Mouse (Mus musculus): Measurements from ENCODE around the gene Rin2.

GRCm38 (mm10) chr2:145901861-145902260 is 226.8 kb downstream of the Rin2 start, which contains the start of gene Naa20:
- TF ChIP-seq POLR2A (IDR thresholded peaks at IDR 0.05; ENCODE audit: insufficient read depth, low read length) (no peak), CTCF (IDR thresholded peaks at IDR 0.05; ENCODE audit: low read depth, low read length) (no peak), EP300 (IDR thresholded peaks at IDR 0.05; ENCODE audit: insufficient read depth, low read depth, low read length) (no peak)

Data from ES-Bruce4 (cell line).